Comparison of ENCODE assay signal across 32 mouse cellular contexts in the genomic region with DNA sequence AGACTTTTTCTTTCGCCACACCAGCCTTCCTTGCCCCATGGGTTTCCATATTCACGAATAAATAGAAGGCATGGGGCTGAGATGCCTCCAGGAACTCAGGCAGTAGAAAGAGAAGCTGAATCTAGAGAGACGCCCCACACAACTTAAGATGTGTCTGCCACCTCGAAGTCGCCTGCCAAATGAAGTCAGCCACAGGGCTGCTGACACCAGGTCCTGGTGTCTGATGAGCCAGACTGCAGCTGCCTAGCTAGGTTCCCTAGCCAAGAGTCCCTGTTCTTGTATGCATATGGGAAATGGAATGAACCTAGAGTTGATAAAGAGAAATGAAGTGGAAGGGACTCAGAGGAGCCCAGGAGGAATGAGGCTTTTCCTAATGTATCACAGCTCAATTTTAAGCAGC. TPM values are rescaled to one million over a fixed set of nuclear protein-coding genes. Genes with fewer than 3 reads are reported as not detected.
DNase-seq lines count a peak whose midpoint lies in the region; ATAC-seq and TF ChIP-seq lines count a peak whose summit lies in the region.
"Had no signal": no experiment of that assay in that cellular context is flagged by ENCODE, and none has a peak within 500 bp of the region (broad histone marks: within the 10 kb centered on the region; RNA-seq: fewer than 3 reads in every experiment).

No protein-coding gene starts in this region.

- H3K9ac ChIP-seq in forebrain, embryonic 15.5 days (replicated peaks): no peak overlapping the region
- H3K9ac ChIP-seq in forebrain, embryonic 11.5 days (ENCODE audit: low read length): no peak overlapping the region
- no peak overlapping the region for H3K9ac ChIP-seq in hindbrain, postnatal 0 days (replicated peaks; ENCODE audit: low read length)
- H3K9ac ChIP-seq in hindbrain, embryonic 13.5 days: no peak overlapping the region
- H3K9ac ChIP-seq in neural tube, embryonic 12.5 days: no peak overlapping the region
- H3K9ac ChIP-seq: embryonic facial prominence, embryonic 13.5 days; liver, postnatal 0 days had no signal

- H3K9me3 ChIP-seq in forebrain, embryonic 15.5 days: no peaks in the 10 kb centered on the region
- H3K9me3 ChIP-seq in forebrain, embryonic 11.5 days (ENCODE audit: control insufficient read depth, low read length): no peaks in the 10 kb centered on the region
- H3K9me3 ChIP-seq in hindbrain, postnatal 0 days (ENCODE audit: low read length): no peaks in the 10 kb centered on the region
- H3K9me3 ChIP-seq in hindbrain, embryonic 13.5 days: no peaks in the 10 kb centered on the region
- H3K9me3 ChIP-seq in limb, embryonic 10.5 days (replicated peaks): no peaks in the 10 kb centered on the region
- no peaks in the 10 kb centered on the region for H3K9me3 ChIP-seq in neural tube, embryonic 12.5 days
- H3K9me3 ChIP-seq: embryonic facial prominence, embryonic 13.5 days had no signal

- no peak for DNase-seq in forebrain, embryonic 11.5 days (ENCODE audit: low spot score)
- DNase-seq in hindbrain, postnatal 0 days (ENCODE audit: low spot score): peak; percentile 39
- DNase-seq in limb, embryonic 10.5 days (ENCODE audit: low spot score): no peak
- DNase-seq in layer of hippocampus, adult 9-10 months (ENCODE audit: low spot score): no peak
- no peak for DNase-seq in c-Kit-positive CD71-positive TER-119-positive erythroid progenitor cells, embryonic 14.5 days (ENCODE audit: low spot score)
- DNase-seq: cerebellum, adult 18-20 months; cerebellum, postnatal 36 days; gastrocnemius, postnatal 14 days; heart, adult 11 months; kidney, adult 8-10 months; kidney, postnatal 36 days; liver, postnatal 0 days; lung, postnatal 10 days; spleen, adult 18-20 months had no signal

- no peaks in the 10 kb centered on the region for H3K27me3 ChIP-seq in forebrain, embryonic 15.5 days
- no peaks in the 10 kb centered on the region for H3K27me3 ChIP-seq in forebrain, embryonic 11.5 days (ENCODE audit: control insufficient read depth, insufficient read depth, low read length)
- H3K27me3 ChIP-seq in hindbrain, postnatal 0 days (ENCODE audit: insufficient read depth, low read length): no peaks in the 10 kb centered on the region
- H3K27me3 ChIP-seq in hindbrain, embryonic 13.5 days: no peaks in the 10 kb centered on the region; the same call in 1 of the 2 replicates
- H3K27me3 ChIP-seq in limb, embryonic 10.5 days (ENCODE audit: low read depth, poor library complexity, severe bottlenecking): peaks cover 89% of the 10 kb centered on the region
- H3K27me3 ChIP-seq in neural tube, embryonic 12.5 days (replicated peaks): peaks cover 5% of the 10 kb centered on the region; the same call in 1 of the 2 replicates
- H3K27me3 ChIP-seq: embryonic facial prominence, embryonic 13.5 days had no signal

- no peak overlapping the region for H3K4me2 ChIP-seq in forebrain, embryonic 15.5 days (replicated peaks)
- no peak overlapping the region for H3K4me2 ChIP-seq in forebrain, embryonic 11.5 days (ENCODE audit: low read depth, low read length, severe bottlenecking)
- H3K4me2 ChIP-seq in hindbrain, postnatal 0 days (ENCODE audit: low read depth, low read length): no peak overlapping the region
- H3K4me2 ChIP-seq in hindbrain, embryonic 13.5 days: no peak overlapping the region
- H3K4me2 ChIP-seq in neural tube, embryonic 12.5 days (replicated peaks): no peak overlapping the region
- H3K4me2 ChIP-seq: embryonic facial prominence, embryonic 13.5 days; heart, embryonic 11.5 days; liver, embryonic 11.5 days; midbrain, embryonic 11.5 days had no signal

- no peak; the same call in 1 of the 2 replicates for ATAC-seq in forebrain, embryonic 15.5 days (replicated peaks)
- ATAC-seq in forebrain, embryonic 11.5 days (replicated peaks; ENCODE audit: low FRiP score): no peak
- ATAC-seq in hindbrain, postnatal 0 days: no peak
- ATAC-seq in hindbrain, embryonic 13.5 days (ENCODE audit: low FRiP score): no peak
- no peak for ATAC-seq in neural tube, embryonic 12.5 days (ENCODE audit: low FRiP score, low read depth)
- ATAC-seq: liver, postnatal 0 days had no signal

- no peaks in the 10 kb centered on the region for H3K36me3 ChIP-seq in forebrain, embryonic 15.5 days
- H3K36me3 ChIP-seq in forebrain, embryonic 11.5 days (ENCODE audit: control insufficient read depth, insufficient read depth, low read length): no peaks in the 10 kb centered on the region
- no peaks in the 10 kb centered on the region for H3K36me3 ChIP-seq in hindbrain, postnatal 0 days (ENCODE audit: insufficient read depth, low read length)
- H3K36me3 ChIP-seq in hindbrain, embryonic 13.5 days: no peaks in the 10 kb centered on the region
- no peaks in the 10 kb centered on the region for H3K36me3 ChIP-seq in limb, embryonic 10.5 days
- H3K36me3 ChIP-seq in neural tube, embryonic 12.5 days: no peaks in the 10 kb centered on the region
- H3K36me3 ChIP-seq: embryonic facial prominence, embryonic 13.5 days had no signal

- no peak overlapping the region for H3K4me3 ChIP-seq in forebrain, embryonic 15.5 days
- H3K4me3 ChIP-seq in forebrain, embryonic 11.5 days (ENCODE audit: low read depth, low read length): no peak overlapping the region
- no peak overlapping the region for H3K4me3 ChIP-seq in hindbrain, postnatal 0 days (ENCODE audit: low read length)
- no peak overlapping the region for H3K4me3 ChIP-seq in hindbrain, embryonic 13.5 days
- no peak overlapping the region for H3K4me3 ChIP-seq in limb, embryonic 10.5 days
- H3K4me3 ChIP-seq in neural tube, embryonic 12.5 days: no peak overlapping the region
- H3K4me3 ChIP-seq: embryonic facial prominence, embryonic 13.5 days; erythroblast, embryonic 14.5 days had no signal

- WGBS in forebrain, embryonic 15.5 days: 64% methylated on average over 5 of the region's 5 CpGs
- 80% methylated on average over 5 of the region's 5 CpGs for WGBS in forebrain, embryonic 11.5 days
- WGBS in hindbrain, postnatal 0 days: 48% methylated on average over 5 of the region's 5 CpGs
- WGBS in hindbrain, embryonic 13.5 days: 81% methylated on average over 5 of the region's 5 CpGs
- WGBS in limb, embryonic 10.5 days: 41% methylated on average over 5 of the region's 5 CpGs
- 59% methylated on average over 5 of the region's 5 CpGs for WGBS in neural tube, embryonic 12.5 days

- H3K27ac ChIP-seq in forebrain, embryonic 15.5 days (replicated peaks): peak overlapping the region; percentile 46
- no peak overlapping the region for H3K27ac ChIP-seq in forebrain, embryonic 11.5 days (ENCODE audit: low read depth, low read length)
- H3K27ac ChIP-seq in hindbrain, postnatal 0 days: 0 out of 2 replicates have a peak overlapping the region, but pooled peaks have one; percentile 36
- H3K27ac ChIP-seq in hindbrain, embryonic 13.5 days: no peak overlapping the region
- peak overlapping the region; percentile 50; the same call in 1 of the 2 replicates for H3K27ac ChIP-seq in limb, embryonic 10.5 days
- peak overlapping the region; percentile 9; the same call in 1 of the 2 replicates for H3K27ac ChIP-seq in neural tube, embryonic 12.5 days
- H3K27ac ChIP-seq: embryonic facial prominence, embryonic 13.5 days had no signal

- TF ChIP-seq CTCF in hindbrain, postnatal 0 days (IDR thresholded peaks at IDR 0.05; ENCODE audit: low read depth): no peak

- peaks cover 15% of the 10 kb centered on the region for H3K4me1 ChIP-seq in forebrain, embryonic 15.5 days
- H3K4me1 ChIP-seq in forebrain, embryonic 11.5 days (replicated peaks; ENCODE audit: control insufficient read depth, insufficient read depth, low read length): no peaks in the 10 kb centered on the region
- H3K4me1 ChIP-seq in hindbrain, postnatal 0 days (ENCODE audit: insufficient read depth, low read length): 0 out of 2 replicates have a peak, but pooled peaks cover 13% of the 10 kb centered on the region
- H3K4me1 ChIP-seq in hindbrain, embryonic 13.5 days (replicated peaks): peaks cover 26% of the 10 kb centered on the region
- H3K4me1 ChIP-seq in limb, embryonic 10.5 days: peaks cover 47% of the 10 kb centered on the region
- H3K4me1 ChIP-seq in neural tube, embryonic 12.5 days: peaks cover 25% of the 10 kb centered on the region

RNA-seq across cellular contexts. Expression of gene Ubl4b, which starts 9.6 kb away (rescaled TPM):
- polyA plus RNA-seq in forebrain, embryonic 15.5 days (2015; fragmentation: Nextera tagmentation; extraction: Ambion mirVana): 0.13 TPM in 1 of 2 replicates, not detected in the other
- polyA plus RNA-seq in forebrain, embryonic 11.5 days (2014; fragmentation: Nextera tagmentation; extraction: Ambion mirVana): not detected in 2 replicates
- total RNA-seq in hindbrain, postnatal 0 days (2014; rRNA removed): not detected in 2 replicates
- polyA plus RNA-seq in hindbrain, postnatal 0 days (2015; fragmentation: Nextera tagmentation; extraction: Ambion mirVana): not detected in 2 replicates
- polyA plus RNA-seq in hindbrain, embryonic 13.5 days (2015; fragmentation: Nextera tagmentation; extraction: Ambion mirVana): not detected in 2 replicates
- polyA plus RNA-seq in limb, embryonic 10.5 days (2016; fragmentation: Nextera tagmentation; extraction: Ambion mirVana): 0.76 and 0.98 TPM in 2 replicates
- not detected in 2 replicates for polyA plus RNA-seq in neural tube, embryonic 12.5 days (2016; fragmentation: Nextera tagmentation; extraction: Ambion mirVana)
- total RNA-seq: adrenal gland, postnatal 36 days; ES-E14; gastrocnemius, postnatal 14 days; hematopoietic stem cell, adult 5-6 weeks; layer of hippocampus, adult 8-10 months; left cerebral cortex, adult 18-20 months; monocyte, adult 5-6 weeks; neutrophil, adult 5-6 weeks had no signal
- polyA plus RNA-seq: erythroblast, embryonic 14.5 days; heart, embryonic 11.5 days; heart, postnatal 0 days; intestine, embryonic 14.5 days; liver, embryonic 11.5 days; liver, postnatal 0 days; midbrain, embryonic 11.5 days; thymus, postnatal 0 days had no signal

RNA-seq across cellular contexts. Expression of gene Slc6a17, which starts 27.5 kb away (rescaled TPM):
- polyA plus RNA-seq in forebrain, embryonic 15.5 days (2015; fragmentation: Nextera tagmentation; extraction: Ambion mirVana): 17.2 and 19.6 TPM in 2 replicates
- 3.0 and 3.6 TPM in 2 replicates for polyA plus RNA-seq in forebrain, embryonic 11.5 days (2014; fragmentation: Nextera tagmentation; extraction: Ambion mirVana)
- total RNA-seq in hindbrain, postnatal 0 days (2014; rRNA removed): 66.3 and 71.8 TPM in 2 replicates
- polyA plus RNA-seq in hindbrain, postnatal 0 days (2015; fragmentation: Nextera tagmentation; extraction: Ambion mirVana): 18.9 and 20.6 TPM in 2 replicates
- 10.0 and 10.6 TPM in 2 replicates for polyA plus RNA-seq in hindbrain, embryonic 13.5 days (2015; fragmentation: Nextera tagmentation; extraction: Ambion mirVana)
- polyA plus RNA-seq in limb, embryonic 10.5 days (2016; fragmentation: Nextera tagmentation; extraction: Ambion mirVana): 6.0 and 6.3 TPM in 2 replicates
- 3.3 and 5.2 TPM in 2 replicates for polyA plus RNA-seq in neural tube, embryonic 12.5 days (2016; fragmentation: Nextera tagmentation; extraction: Ambion mirVana)
- total RNA-seq: monocyte, adult 5-6 weeks had no signal
- polyA plus RNA-seq: erythroblast, embryonic 14.5 days had no signal

RNA-seq across cellular contexts. Expression of gene Alx3, which starts 49.6 kb away (rescaled TPM):
- polyA plus RNA-seq in forebrain, embryonic 15.5 days (2015; fragmentation: Nextera tagmentation; extraction: Ambion mirVana): 2.5 and 3.1 TPM in 2 replicates
- polyA plus RNA-seq in forebrain, embryonic 11.5 days (2014; fragmentation: Nextera tagmentation; extraction: Ambion mirVana): 14.7 and 16.9 TPM in 2 replicates
- total RNA-seq in hindbrain, postnatal 0 days (2014; rRNA removed): 0.16 TPM in 1 of 2 replicates, not detected in the other
- 0.45 TPM in 2 replicates for polyA plus RNA-seq in hindbrain, postnatal 0 days (2015; fragmentation: Nextera tagmentation; extraction: Ambion mirVana)
- 0.31 and 0.62 TPM in 2 replicates for polyA plus RNA-seq in hindbrain, embryonic 13.5 days (2015; fragmentation: Nextera tagmentation; extraction: Ambion mirVana)
- polyA plus RNA-seq in limb, embryonic 10.5 days (2016; fragmentation: Nextera tagmentation; extraction: Ambion mirVana): 31.1 and 37.4 TPM in 2 replicates
- 0.33 and 0.65 TPM in 2 replicates for polyA plus RNA-seq in neural tube, embryonic 12.5 days (2016; fragmentation: Nextera tagmentation; extraction: Ambion mirVana)
- total RNA-seq: adrenal gland, postnatal 36 days; gastrocnemius, postnatal 14 days; hematopoietic stem cell, adult 5-6 weeks; monocyte, adult 5-6 weeks; neutrophil, adult 5-6 weeks had no signal
- polyA plus RNA-seq: erythroblast, embryonic 14.5 days; heart, postnatal 0 days; intestine, embryonic 14.5 days; liver, postnatal 0 days had no signal

Comparison
In these comparisons a context has a peak if more than half of its experiments do, and no peak if none do; other contexts are left out.
1. H3K27ac ChIP-seq: peak in forebrain, embryonic 15.5 days (single experiment), hindbrain, postnatal 0 days (single experiment), limb, embryonic 10.5 days (single experiment) and neural tube, embryonic 12.5 days (single experiment); none in forebrain, embryonic 11.5 days (single experiment) and hindbrain, embryonic 13.5 days (single experiment).